Mouse (Mus musculus) neural tube, embryonic 11.5 days (tissue): Measurements from ENCODE around the gene Crb1. TPM values are rescaled to one million over a fixed set of nuclear protein-coding genes. Genes with fewer than 3 reads are reported as not detected.

Experiments
- ATAC-seq: fragments of 200-750 bp; cut with Nextera tagmentation; 2 replicates; pipeline ENCODE4 v1.8.0; 2017; ENCODE audit warnings: moderate number of reproducible peaks, mild to moderate bottlenecking, moderate TSS enrichment, moderate library complexity; ENCODE audit not compliant: insufficient read depth, low FRiP score, low TSS enrichment
- DNase-seq: peaks from one replicate; pipeline ENCODE4 v3.0.0-alpha.2; 2015; ENCODE audit warnings: low spot score
- H3K27ac ChIP-seq: fragments of 300-500 bp; sonication (generic); 2 replicates; pipeline ENCODE4 v1.5.1; 2014; ENCODE audit warnings: low read depth, mild to moderate bottlenecking, low read length
- H3K27me3 ChIP-seq: fragments of 300-500 bp; sonication (generic); 2 replicates; pipeline ENCODE4 v1.6.1; 2014; ENCODE audit warnings: mild to moderate bottlenecking, low read length, mixed read lengths; ENCODE audit not compliant: control insufficient read depth, insufficient read depth
- H3K36me3 ChIP-seq: fragments of 300-500 bp; sonication (generic); 2 replicates; pipeline ENCODE4 v1.6.1; 2014; ENCODE audit warnings: mild to moderate bottlenecking, low read length, moderate library complexity, mixed read lengths; ENCODE audit not compliant: control insufficient read depth, insufficient read depth
- H3K4me1 ChIP-seq: fragments of 300-500 bp; sonication (generic); 2 replicates; pipeline ENCODE4 v1.6.1; 2014; ENCODE audit warnings: low read length, mixed read lengths; ENCODE audit not compliant: control insufficient read depth, insufficient read depth
- H3K4me2 ChIP-seq: fragments of 300-500 bp; sonication (generic); 2 replicates; pipeline ENCODE4 v1.6.1; 2014; ENCODE audit warnings: low read depth, mild to moderate bottlenecking, moderate library complexity
- H3K4me3 ChIP-seq: fragments of 300-500 bp; sonication (generic); 2 replicates; pipeline ENCODE4 v1.5.1; 2014; ENCODE audit warnings: low read depth, low read length
- H3K9ac ChIP-seq: fragments of 300-500 bp; sonication (generic); 2 replicates; pipeline ENCODE4 v1.6.1; 2014; ENCODE audit warnings: mild to moderate bottlenecking, low read length
- H3K9me3 ChIP-seq: fragments of 300-500 bp; sonication (generic); 2 replicates; pipeline ENCODE4 v1.6.1; 2016; ENCODE audit warnings: low read length; ENCODE audit not compliant: control insufficient read depth
- WGBS: fragments of 180-500 bp; shearing (Covaris S2); extraction: QIAGEN DNeasy Blood & Tissue Kit; methylation state at CpG from one replicate; pipeline ENCODE4 v1.1.7; 2014; 5-methylcytosine and 5-hydroxymethylcytosine counted together
- polyA plus RNA-seq: library from polyadenylated mRNA; unstranded; fragments of >200 nt; fragmentation: Nextera tagmentation; extraction: Ambion mirVana; gene quantifications from 2 replicates; pipeline ENCODE4 v1.2.1, GENCODE M21; 2014

Gene Crb1
- polyA plus RNA-seq, 1 experiment from 2014 or later: 2.3 TPM

- Histone ChIP-seq H3K27ac (no peak overlapping the region), H3K4me3 (no peak overlapping the region), H3K36me3 (no peaks in the 10 kb centered on the region), H3K4me2 (no peak overlapping the region), H3K4me1 (0 out of 2 replicates have a peak, but pooled peaks cover 2% of the 10 kb centered on the region), H3K9ac (no peak overlapping the region), H3K27me3 (no peaks in the 10 kb centered on the region), H3K9me3 (no peaks in the 10 kb centered on the region)
- ATAC-seq: no peak
- WGBS: 83% methylated on average over 3 of the region's 3 CpGs
- no peak for DNase-seq
Observed at GRCm38 (mm10) chr1:139192635-139193034, 184.3 kb downstream of the Crb1 start.

- Histone ChIP-seq H3K4me1 (no peaks in the 10 kb centered on the region), H3K36me3 (no peaks in the 10 kb centered on the region), H3K9ac (no peak overlapping the region), H3K27me3 (no peaks in the 10 kb centered on the region), H3K27ac (no peak overlapping the region), H3K4me2 (no peak overlapping the region), H3K4me3 (no peak overlapping the region), H3K9me3 (no peaks in the 10 kb centered on the region)
- 81% methylated on average over 6 of the region's 6 CpGs for WGBS
- no peak for ATAC-seq
- no peak for DNase-seq
Observed at GRCm38 (mm10) chr1:139180481-139181149, 196.3 kb downstream of the Crb1 start.

- DNase-seq (no peak), ATAC-seq (no peak)
- no peak overlapping the region for H3K4me3 ChIP-seq
- H3K4me1 ChIP-seq: no peaks in the 10 kb centered on the region
- WGBS: 93% methylated on average over 1 of the region's 1 CpGs
- no peaks in the 10 kb centered on the region for H3K9me3 ChIP-seq
- H3K27me3 ChIP-seq: no peaks in the 10 kb centered on the region
- H3K27ac ChIP-seq: no peak overlapping the region
- no peaks in the 10 kb centered on the region for H3K36me3 ChIP-seq
- H3K4me2 ChIP-seq: no peak overlapping the region
- H3K9ac ChIP-seq: no peak overlapping the region
Observed at GRCm38 (mm10) chr1:139179707-139180106, 197.2 kb downstream of the Crb1 start.

GRCm38 (mm10) chr1:139174058-139174832 is 202.7 kb downstream of the Crb1 start:
- 83% methylated on average over 3 of the region's 3 CpGs for WGBS
- no peak overlapping the region for H3K4me2 ChIP-seq

GRCm38 (mm10) chr1:139162814-139163213 is 214.1 kb downstream of the Crb1 start:
- Histone ChIP-seq H3K4me2 (no peak overlapping the region), H3K9me3 (no peaks in the 10 kb centered on the region), H3K27ac (no peak overlapping the region), H3K27me3 (no peaks in the 10 kb centered on the region), H3K4me3 (no peak overlapping the region), H3K4me1 (no peaks in the 10 kb centered on the region), H3K36me3 (no peaks in the 10 kb centered on the region), H3K9ac (no peak overlapping the region)
- 37% methylated on average over 5 of the region's 5 CpGs for WGBS
- peak; percentile 46 for DNase-seq
- peak; percentile 40; the same call in 1 of the 2 replicates for ATAC-seq

More at GRCm38 (mm10) chr1:139174058-139174832, 202.7 kb downstream of the Crb1 start:
- H3K4me1 ChIP-seq: no peaks in the 10 kb centered on the region
- ATAC-seq (no peak), DNase-seq (no peak)
- H3K36me3 ChIP-seq: no peaks in the 10 kb centered on the region
- H3K9ac ChIP-seq: no peak overlapping the region
- no peaks in the 10 kb centered on the region for H3K9me3 ChIP-seq
- no peaks in the 10 kb centered on the region for H3K27me3 ChIP-seq
- H3K4me3 ChIP-seq: no peak overlapping the region
- H3K27ac ChIP-seq: no peak overlapping the region

- ATAC-seq (0 out of 2 replicates have a peak, but pooled peaks have one; percentile 64), DNase-seq (no peak)
- H3K4me1 ChIP-seq: no peaks in the 10 kb centered on the region
- 59% methylated on average over 3 of the region's 3 CpGs for WGBS
- H3K27me3 ChIP-seq: no peaks in the 10 kb centered on the region
- H3K9ac ChIP-seq: no peak overlapping the region
- no peak overlapping the region for H3K4me2 ChIP-seq
- H3K9me3 ChIP-seq: no peaks in the 10 kb centered on the region
- H3K27ac ChIP-seq: no peak overlapping the region
- no peaks in the 10 kb centered on the region for H3K36me3 ChIP-seq
- H3K4me3 ChIP-seq: no peak overlapping the region
Observed at GRCm38 (mm10) chr1:139161619-139162018, 215.3 kb downstream of the Crb1 start.

- no peaks in the 10 kb centered on the region for H3K4me1 ChIP-seq
- H3K4me2 ChIP-seq: no peak overlapping the region
- WGBS: 35% methylated on average over 3 of the region's 3 CpGs
- no peak overlapping the region for H3K4me3 ChIP-seq
- no peaks in the 10 kb centered on the region for H3K27me3 ChIP-seq
- no peaks in the 10 kb centered on the region for H3K36me3 ChIP-seq
- H3K9ac ChIP-seq: no peak overlapping the region
- no peak for DNase-seq
- no peak for ATAC-seq
- no peak overlapping the region for H3K27ac ChIP-seq
- no peaks in the 10 kb centered on the region for H3K9me3 ChIP-seq
Observed at GRCm38 (mm10) chr1:139156397-139156796, 220.5 kb downstream of the Crb1 start.

GRCm38 (mm10) chr1:139153493-139153892 is 223.4 kb downstream of the Crb1 start:
- 57% methylated on average over 6 of the region's 6 CpGs for WGBS
- no peak overlapping the region for H3K9ac ChIP-seq
- no peaks in the 10 kb centered on the region for H3K9me3 ChIP-seq
- H3K4me3 ChIP-seq: no peak overlapping the region
- DNase-seq (no peak), ATAC-seq (no peak)
- no peak overlapping the region for H3K4me2 ChIP-seq
- no peaks in the 10 kb centered on the region for H3K4me1 ChIP-seq
- no peaks in the 10 kb centered on the region for H3K36me3 ChIP-seq
- no peak overlapping the region for H3K27ac ChIP-seq
- H3K27me3 ChIP-seq: no peaks in the 10 kb centered on the region

GRCm38 (mm10) chr1:139153006-139153405 is 223.9 kb downstream of the Crb1 start:
- DNase-seq (no peak), ATAC-seq (no peak)
- Histone ChIP-seq H3K4me2 (no peak overlapping the region), H3K9me3 (no peaks in the 10 kb centered on the region), H3K4me3 (no peak overlapping the region), H3K27me3 (no peaks in the 10 kb centered on the region), H3K4me1 (no peaks in the 10 kb centered on the region), H3K27ac (no peak overlapping the region), H3K36me3 (no peaks in the 10 kb centered on the region), H3K9ac (no peak overlapping the region)
- 82% methylated on average over 2 of the region's 2 CpGs for WGBS
